Mouse (Mus musculus): ENCODE measurements around the gene Nuak2.

GRCm38 (mm10) chr1:132364388-132364787 is 48.5 kb downstream of the Nuak2 start:
- TF ChIP-seq CTCF (IDR thresholded peaks at IDR 0.05; ENCODE audit: low read depth, low read length) (no peak), POLR2A (IDR thresholded peaks at IDR 0.05; ENCODE audit: insufficient read depth, low read length) (no peak), EP300 (IDR thresholded peaks at IDR 0.05; ENCODE audit: insufficient read depth, low read depth, low read length) (no peak)
